Mouse (Mus musculus) common myeloid progenitor, adult 5-6 weeks (primary cell): ENCODE measurements around the gene Gng8. TPM values are rescaled to one million over a fixed set of nuclear protein-coding genes. Genes with fewer than 3 reads are reported as not detected.

ENCODE experiments used
- ATAC-seq: replicated peaks from 2 replicates; pipeline ENCODE4 v1.8.0; 2016; ENCODE audit warnings: low read depth, mild to moderate bottlenecking, moderate TSS enrichment, inconsistent platforms; ENCODE audit not compliant: poor library complexity, severe bottlenecking
- total RNA-seq: library from RNA; stranded (forward); fragments of 200-1000, 187-1606 nt; gene quantifications from 2 replicates; pipeline ENCODE4 v1.2.3, GENCODE M21; 2017

Gene Gng8
- total RNA-seq, 1 experiment from 2014 or later, result not detected

DNA sequence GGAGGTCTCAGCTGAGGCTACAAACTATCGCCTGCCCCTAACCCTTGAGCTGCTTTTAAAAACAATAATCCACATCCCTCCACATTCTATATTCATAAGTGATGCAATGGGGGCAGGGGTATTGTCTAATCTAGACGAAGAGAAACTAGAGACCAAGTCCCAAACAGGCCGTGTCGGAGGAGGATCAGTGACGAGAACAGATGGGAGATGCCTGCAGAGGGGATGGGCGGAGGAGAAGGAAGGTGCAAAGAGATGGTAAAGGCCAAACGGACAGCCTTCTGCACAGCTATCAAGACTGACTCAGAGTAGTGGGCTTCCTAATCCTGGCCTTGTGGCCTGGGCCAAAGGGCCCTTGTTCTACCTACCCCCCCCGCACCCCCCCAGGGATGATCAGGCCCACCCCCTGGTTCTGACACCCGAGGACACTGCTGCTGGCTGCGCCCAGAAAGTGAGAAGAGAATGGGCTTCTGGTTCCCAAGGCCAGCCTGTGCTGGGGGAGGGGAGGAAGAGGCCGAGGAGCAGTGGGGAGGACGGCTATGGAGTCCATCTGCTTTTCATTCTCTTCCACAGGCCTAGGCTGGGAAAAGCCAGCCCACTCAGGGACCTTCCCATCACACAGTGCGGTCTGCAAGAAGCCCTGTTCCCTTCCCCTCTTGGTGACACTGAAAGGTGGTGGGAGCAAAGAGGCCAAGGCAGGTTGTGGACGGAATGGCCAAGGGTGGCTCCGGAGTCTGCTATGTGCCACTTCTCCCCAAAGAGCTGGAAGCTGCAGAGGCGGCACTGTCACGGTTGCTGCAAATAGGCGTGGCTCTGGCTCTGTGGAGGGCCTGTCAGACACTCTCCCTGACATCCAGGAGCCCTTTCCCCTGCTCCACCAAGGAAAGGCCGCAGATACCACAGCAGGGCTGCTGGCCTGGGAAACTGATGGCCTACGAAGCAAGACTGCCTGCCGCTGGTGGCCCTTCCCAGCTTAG is 29.5 kb downstream of the Gng8 start:
- ATAC-seq, result no peak

DNA sequence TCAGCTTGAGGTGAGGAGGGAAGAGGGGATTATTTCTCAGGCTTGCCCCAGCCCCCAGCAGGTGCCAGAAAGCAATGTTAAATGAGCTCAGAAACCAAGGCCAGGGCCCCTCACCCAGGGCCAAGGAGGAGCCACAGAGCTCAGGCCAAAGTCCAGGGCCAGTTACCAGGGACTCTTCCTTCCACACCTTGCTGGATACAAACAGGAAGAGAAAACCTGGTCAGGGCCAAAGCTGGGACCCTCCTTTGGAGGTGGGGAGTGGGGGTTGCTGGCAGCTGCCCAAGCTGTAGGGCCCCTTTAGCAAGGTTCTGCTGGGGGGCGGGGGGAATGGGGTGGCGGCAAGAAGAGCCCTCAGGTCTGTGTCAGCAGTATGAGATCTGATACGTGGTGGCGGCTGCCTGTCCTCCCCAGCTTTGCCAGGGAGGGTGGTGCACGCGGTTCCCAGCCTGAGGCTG is 30.3 kb downstream of the Gng8 start:
- ATAC-seq, result no peak

DNA sequence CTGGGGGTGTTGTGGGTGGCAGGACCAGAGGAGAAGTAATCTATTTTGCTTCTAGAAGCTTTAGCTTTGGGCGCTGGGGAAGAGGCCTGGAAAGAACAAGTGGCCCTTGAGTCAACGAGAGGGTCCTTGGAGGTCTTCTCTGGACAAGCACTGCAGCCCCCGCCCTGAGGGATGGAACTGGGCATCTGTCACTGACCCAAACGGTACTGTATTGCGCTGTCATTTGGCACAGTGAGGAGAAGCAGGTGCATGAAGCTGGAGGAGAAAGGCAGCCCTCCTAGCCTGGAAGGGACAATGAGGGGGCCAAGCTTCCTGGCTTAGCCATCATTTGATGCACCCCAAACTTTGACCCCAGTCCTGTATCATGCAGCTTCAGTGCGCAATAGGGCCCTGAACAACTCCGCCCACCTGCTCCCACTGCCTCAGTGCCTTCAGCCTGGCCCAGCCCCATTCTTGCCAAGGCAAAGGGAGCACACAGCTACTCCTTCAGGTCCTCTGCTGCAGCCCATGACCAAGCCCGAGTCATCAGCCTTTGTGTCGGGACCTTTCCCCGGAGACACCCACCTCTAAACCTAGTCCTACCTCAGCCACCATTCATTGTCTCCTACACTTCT is 30.9 kb downstream of the Gng8 start:
- ATAC-seq, result no peak

DNA sequence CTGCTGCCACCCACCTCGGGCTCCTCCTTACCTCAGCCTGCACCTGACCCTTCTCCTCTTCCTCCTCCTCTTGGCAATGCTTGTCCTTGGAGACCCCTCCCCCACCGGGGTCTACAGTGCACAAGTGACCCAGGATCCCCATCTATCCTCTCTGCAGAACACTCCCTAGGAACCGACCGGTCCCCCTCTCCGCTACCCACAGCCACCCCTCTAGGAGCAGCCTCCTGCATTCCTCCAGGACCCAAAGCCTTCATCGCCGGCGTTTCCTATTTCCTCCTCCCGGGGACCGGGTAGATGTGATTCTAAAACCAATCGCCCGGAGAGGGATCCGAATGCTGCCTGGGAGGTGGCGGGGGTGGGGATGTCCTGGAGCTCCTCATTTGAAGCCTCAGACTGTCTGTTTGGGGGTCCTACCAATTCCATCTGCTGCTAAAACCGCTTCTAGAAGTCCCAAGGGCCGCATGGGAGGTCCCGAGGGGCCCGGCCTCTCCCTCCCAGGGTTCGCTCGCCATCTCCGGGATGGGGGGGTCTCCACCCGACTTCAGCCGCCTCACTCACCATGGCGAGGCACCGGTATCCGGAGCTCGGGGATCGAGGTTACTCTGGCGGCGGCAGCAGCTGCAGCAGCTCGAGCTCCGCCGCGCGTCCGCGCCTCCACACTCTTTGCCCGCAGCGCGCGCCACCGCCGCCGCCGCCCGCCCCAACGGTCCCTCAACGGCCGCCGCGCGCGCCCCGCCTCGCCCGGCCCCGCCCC is 31.9 kb downstream of the Gng8 start:
- no peak; the same call in 1 of the 2 replicates for ATAC-seq

DNA sequence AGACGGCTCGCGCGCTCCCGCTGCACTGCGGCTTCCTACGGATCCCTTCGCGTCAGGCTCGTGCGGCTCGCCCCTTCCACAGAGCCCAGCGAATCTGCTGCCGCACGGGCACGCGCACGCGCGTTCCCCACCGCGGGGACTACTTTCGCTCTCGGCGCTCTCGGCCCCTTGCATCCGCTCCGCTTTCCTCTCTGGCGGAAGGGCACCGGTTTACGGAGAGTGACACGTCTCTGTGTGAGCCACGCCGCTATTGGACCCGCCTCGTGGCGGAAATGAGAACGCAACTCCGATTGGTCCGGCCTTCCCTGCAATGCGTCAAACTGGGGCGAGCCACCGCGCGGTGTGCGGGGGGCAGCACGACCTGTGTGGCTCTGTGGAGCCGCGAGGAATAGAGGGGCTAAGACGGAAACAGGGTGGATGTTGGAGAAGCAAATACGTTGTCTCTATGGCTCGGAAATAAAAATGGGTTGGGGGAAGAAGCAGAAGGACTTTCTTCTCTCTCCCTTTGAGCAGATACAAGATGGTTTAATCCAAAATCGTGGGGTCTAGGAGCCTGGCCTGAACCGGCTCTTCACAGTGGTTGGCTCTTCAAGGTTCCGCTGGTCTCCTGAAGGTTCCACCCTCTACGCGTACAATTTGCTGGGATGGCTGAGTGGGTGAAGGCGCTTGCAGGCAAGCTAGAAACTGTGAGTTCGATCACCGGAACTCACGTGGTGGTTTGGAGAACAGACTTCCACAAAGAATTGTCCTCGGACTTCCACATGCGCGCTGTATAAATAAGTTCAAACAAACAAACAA is 32.6 kb downstream of the Gng8 start, which contains the start of gene Calm3:
Gene Calm3, minus strand, starts transcription at position 78 of the 798 bp plus-strand sequence.
- peak; percentile 91 for ATAC-seq

DNA sequence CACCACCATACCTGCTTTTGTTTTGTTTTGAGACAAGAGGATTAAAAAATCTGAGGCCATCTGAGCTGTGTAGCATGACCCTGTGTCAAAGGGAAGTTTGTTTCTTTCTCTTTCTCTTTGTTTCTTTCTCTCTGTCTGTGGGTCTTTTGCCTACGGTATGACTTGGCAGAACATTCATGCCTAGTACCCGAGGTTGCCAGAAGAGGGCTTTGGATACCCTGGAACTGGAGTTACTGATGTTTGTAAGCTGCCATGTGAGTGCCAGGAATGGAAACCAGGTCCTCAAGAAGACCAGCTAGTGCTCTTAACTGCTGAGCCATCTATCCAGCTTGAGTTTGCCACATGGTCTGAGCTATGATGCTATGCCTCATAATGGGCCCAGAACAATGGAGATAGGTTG is 36.8 kb downstream of the Gng8 start:
- 0 out of 2 replicates have a peak, but pooled peaks have one; percentile 9 for ATAC-seq

DNA sequence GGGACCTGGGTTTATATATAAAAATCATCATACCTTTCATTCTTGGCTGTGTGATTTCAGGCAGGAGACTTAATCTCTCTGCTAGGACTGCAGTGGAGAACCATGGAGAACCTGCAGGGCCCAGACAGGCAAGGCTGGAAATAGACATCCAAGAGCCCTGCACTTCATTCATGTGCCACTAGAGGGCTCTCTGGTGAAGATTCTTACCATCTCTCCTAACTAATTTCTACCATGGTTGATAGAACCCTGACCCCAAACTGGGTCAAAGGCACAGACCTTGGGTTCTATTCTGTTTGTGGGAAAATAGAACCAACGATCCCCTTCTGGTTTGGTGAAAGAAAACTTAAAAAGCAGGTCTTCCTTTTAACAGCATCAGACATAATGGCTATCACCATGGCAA is 39.3 kb downstream of the Gng8 start:
- ATAC-seq, result peak; percentile 74

DNA sequence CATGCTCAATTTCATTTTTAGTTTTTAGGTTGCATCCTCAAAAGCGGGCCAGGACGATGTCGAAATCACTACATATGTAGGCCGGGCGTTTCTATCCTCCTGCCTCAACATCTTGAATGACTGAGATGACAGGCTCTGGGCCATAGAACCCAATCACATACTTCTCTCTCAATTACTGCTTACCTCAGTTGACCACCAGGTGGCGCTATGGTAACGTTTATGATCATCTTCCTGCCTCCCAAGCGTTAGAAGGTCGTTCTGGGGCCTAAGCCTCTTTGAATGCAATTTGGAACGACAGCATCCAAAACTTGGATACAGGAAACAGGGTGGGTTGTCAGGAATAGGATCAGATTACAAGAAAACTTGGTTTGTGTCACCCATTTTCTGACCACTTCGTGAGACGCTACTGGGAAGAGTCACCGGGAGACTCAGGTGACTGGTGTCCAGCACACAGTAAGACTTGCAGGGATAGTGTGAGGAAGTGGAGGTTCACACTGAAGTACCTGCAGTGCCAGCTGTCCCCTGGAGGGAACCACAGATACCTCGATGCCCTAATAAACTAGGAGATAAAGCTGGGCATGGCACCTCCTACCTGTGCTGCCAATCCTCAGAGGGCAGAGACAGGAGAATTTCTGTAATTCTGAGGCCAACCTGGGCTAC is 40.5 kb downstream of the Gng8 start:
- ATAC-seq, result peak; percentile 86

DNA sequence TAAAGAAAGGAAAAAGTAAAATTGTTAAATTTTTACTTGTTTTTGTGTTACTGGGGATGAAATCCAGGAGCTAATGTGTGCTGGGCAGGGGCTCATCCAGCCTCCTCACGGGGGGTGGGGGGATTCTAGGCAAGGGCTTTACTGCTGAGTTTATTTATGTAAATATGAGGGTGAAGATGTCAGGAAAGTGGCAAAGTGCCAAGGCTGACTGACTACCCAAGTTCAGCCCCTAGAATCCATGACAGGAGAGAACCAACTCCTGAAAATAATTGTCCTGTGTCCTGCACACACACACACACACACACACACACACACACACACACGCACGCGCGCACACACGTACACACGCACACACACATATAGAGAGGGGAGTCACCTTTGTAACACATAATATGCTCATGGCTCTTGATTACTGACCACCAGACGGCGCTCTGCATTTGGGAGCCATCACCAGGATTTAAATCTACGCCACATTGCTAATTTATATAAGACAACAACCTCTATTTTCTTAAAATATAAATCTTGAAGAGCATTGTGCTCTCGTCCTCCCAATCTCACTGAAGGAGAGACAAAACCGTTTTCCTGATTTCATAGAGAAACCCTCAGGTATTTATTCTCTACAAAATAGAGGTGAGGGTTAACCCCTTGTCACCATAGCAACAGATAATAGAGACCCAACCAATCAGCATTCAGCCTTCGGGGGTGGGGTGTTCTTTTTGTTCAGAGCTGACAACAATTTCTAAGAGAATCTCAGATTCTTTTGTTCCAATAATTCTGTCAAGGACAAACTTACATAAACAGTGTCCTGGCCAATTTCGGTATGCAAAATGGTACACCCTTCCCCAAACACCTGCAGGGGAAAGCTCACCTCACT is 41.4 kb downstream of the Gng8 start:
- ATAC-seq, result peak; percentile 55

DNA sequence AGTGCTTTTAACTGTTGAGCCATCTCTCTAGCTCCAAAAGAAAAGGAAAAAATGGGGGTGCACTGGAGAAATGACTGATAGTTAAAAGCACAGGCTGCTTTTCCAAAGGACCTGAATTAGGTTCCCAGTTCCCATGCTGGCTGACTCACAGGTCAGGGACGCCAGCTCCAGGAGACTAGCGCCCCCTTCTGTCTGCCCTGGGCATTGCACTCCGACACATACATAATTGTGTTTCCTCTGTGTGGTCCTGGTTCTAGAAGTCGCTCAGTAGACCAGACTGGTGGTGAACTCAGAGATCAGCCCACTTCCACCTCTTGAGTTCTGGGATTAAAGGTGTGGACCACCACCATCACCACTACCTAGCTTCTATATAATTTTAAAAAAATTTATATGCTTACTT is 45.7 kb downstream of the Gng8 start:
- ATAC-seq, result peak; percentile 56; the same call in 1 of the 2 replicates

DNA sequence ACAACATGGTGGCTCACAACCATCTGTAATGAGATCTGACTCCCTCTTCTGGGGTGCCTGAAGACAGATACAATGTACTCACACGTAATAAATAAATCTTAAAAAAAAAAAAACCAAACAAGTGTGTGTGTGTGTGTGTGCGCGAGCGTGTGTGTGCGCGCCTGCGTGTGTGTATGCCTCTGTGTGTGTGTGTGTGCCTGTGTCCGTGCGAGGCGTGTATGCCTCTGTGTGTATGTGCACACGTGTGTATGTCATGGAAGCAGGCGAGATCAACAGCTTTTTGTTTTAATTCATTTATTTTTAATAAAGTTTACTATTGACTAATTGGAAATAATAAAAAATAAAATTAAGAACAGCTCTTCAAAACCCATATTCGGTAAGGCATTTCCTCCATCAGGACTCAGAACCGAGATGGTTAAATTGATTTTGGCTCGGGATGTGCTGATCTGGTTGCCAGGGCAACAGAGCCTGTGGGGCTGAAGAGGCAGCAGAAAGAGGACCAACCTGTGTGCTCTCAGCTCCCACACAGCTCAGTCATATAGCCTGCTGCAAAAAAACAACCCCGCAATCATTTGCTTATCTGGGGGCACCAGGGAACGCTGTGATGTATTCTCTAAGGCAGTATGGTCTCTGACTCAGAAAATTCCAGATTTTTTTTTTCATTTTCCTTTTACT is 46.7 kb downstream of the Gng8 start:
- ATAC-seq, result no peak

DNA sequence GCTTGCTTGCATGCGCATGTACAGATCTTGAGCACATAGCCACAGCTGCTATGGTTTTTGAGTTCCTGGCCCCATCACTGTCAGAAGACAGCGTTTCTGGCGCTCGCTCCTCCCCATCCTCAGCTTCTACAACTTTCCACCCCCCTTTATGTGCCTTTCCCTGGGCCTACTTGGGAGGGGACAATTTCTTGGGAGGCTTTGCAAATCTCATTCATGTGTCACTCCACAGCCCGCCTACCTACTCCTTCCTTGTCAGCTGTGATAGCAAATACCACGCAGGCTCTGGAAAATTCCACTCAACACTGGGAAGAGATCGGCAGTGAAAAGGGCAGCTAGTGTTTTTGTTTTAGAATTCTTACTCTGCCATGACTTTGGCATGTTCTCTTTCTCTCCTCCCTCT is 48.7 kb downstream of the Gng8 start:
- ATAC-seq, result no peak

DNA sequence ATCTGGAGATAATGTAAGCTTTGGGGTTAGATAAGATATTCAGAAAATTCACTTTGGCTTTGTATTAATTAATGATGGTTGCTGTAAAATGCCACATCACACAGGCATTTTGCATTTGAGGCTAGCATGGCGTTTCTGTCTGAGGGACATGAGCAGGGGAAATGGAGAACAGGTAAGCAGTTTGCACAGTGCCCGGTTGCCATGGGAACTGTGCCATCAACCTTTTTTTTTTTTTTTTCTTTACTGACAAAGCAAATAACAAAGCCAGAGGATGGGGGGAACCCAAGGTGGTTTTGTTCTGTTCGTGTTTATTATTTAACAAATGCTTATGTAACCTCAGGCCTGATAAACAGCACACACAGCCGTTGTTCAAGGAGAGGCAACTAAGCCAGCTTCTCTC is 51.3 kb downstream of the Gng8 start:
- ATAC-seq, result no peak

DNA sequence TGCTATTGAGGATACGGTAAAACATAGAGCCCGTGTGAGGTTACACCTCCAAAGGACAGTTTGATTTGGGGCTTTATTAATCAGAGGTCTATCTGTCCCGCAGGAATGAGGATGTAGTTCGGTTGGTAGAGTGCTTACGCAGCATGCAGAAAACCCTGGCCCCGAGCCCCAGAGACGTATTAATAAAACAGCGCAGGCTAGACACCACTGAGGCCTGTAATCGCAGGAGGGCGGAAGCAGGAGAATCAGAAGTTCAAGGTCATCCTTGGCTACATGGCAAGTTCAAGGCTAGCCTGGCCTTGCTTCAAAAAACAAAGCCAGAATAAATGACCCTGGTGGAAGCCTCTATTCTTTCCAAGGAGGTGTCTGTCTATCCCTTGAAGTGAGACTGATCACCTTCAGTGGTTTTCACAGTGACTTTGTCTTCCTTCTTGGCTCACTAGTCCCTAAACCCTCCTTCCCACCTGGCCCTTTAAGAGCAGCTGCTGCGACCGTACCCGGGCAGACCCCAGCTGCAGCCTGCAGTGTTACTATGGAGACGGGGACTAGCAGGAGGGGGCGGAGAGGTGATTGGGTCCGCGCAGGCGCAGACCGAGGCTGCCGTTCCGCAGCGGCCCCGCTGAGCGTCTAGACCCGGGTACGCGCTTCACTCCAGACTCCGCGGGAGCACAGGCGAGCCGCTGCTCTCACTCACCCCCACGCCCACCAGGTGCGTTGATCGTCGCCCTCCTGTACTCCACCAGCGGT is 52.6 kb downstream of the Gng8 start, which contains the start of gene Pnmal2:
Gene Pnmal2, plus strand, starts transcription at position 622 of the 747 bp plus-strand sequence.
- ATAC-seq, result peak; percentile 75

DNA sequence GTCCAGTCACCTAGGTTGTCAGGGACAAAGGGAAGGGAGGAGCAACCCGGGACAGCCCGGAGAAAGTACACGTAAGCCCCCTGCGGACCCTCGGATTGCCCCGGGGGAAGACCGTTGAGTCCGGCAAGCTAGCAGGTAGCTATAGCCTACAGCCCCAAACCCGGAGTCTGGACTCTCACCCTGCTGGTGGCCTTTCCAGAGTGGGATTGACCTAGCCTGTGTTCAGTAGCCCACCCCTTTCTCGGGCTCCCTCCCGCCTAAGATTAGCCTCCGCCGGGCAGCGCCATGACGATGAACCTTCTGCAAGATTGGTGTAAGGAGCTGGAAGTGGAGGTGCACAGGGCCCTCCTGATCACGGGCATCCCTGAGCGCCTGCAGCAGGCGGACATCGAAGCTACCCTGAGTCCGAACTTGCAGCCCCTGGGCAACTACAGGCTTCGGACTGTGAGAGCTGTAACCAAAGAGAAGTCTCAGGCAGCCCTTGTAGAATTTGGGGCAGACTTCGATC is 53.3 kb downstream of the Gng8 start:
- no peak for ATAC-seq
